Mouse (Mus musculus): ENCODE measurements around the gene Cdc37l1. TPM values are rescaled to one million over a fixed set of nuclear protein-coding genes. Genes with fewer than 3 reads are reported as not detected.

The Cdc37l1 gene
- polyA plus RNA-seq, 1 experiment from 2014 or later, result 60.5 TPM

DNA sequence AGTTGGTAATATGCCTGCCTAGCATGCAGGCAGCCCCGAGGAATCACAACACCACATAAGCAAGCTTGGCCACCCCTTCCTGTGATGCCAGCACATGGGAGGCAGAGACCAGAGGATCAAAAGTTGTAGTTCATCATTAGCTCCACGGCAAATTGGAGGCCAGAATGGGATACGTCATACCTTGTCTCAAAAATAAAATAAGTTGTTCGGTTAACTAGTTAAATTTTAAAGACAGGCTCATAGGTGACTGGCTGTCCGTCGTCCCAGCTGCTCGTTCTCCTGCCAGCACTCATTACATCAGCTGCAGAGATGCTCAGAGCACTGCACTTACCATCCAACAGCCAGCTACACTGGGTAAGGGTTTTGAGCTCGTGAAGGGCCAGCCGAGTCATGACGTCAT, 47.4 kb downstream of the Cdc37l1 start:
- Histone ChIP-seq H3K4me3 (no peak overlapping the region), H3K4me2 (replicated peaks) (no peak overlapping the region), H3K27ac (replicated peaks) (no peak overlapping the region), H3K9me3 (peaks cover 6% of the 10 kb centered on the region; the same call in 1 of the 2 replicates), H3K27me3 (no peaks in the 10 kb centered on the region), H3K9ac (replicated peaks) (no peak overlapping the region), H3K4me1 (no peaks in the 10 kb centered on the region), H3K36me3 (peaks cover 25% of the 10 kb centered on the region)
- WGBS, result 94% methylated on average over 10 of the region's 10 CpGs
- no peak for ATAC-seq (ENCODE audit: low FRiP score, low read depth)

- Histone ChIP-seq H3K9ac (replicated peaks) (no peak overlapping the region), H3K36me3 (peaks cover 17% of the 10 kb centered on the region)
- ATAC-seq (ENCODE audit: low FRiP score, low read depth), result no peak
These were observed 49.2 kb downstream of the Cdc37l1 start for GRCm38 (mm10) chr19:29039334-29039733.

GRCm38 (mm10) chr19:29040206-29040605, 50.1 kb downstream of the Cdc37l1 start:
- peaks cover 17% of the 10 kb centered on the region for H3K36me3 ChIP-seq
- no peak for ATAC-seq (ENCODE audit: low FRiP score, low read depth)
- WGBS, result 88% methylated on average over 4 of the region's 4 CpGs
- peaks cover 6% of the 10 kb centered on the region; the same call in 1 of the 2 replicates for H3K9me3 ChIP-seq
- H3K9ac ChIP-seq (replicated peaks), result no peak overlapping the region
- peaks cover 14% of the 10 kb centered on the region for H3K4me1 ChIP-seq
- no peak overlapping the region for H3K4me3 ChIP-seq
- no peak overlapping the region for H3K27ac ChIP-seq (replicated peaks)
- no peak overlapping the region for H3K4me2 ChIP-seq (replicated peaks)
- H3K27me3 ChIP-seq, result no peaks in the 10 kb centered on the region

More at GRCm38 (mm10) chr19:29039334-29039733, 49.2 kb downstream of the Cdc37l1 start:
- Histone ChIP-seq H3K4me3 (no peak overlapping the region), H3K4me2 (replicated peaks) (no peak overlapping the region), H3K9me3 (peaks cover 6% of the 10 kb centered on the region; the same call in 1 of the 2 replicates), H3K4me1 (peaks cover 7% of the 10 kb centered on the region), H3K27me3 (no peaks in the 10 kb centered on the region), H3K27ac (replicated peaks) (no peak overlapping the region)

DNA sequence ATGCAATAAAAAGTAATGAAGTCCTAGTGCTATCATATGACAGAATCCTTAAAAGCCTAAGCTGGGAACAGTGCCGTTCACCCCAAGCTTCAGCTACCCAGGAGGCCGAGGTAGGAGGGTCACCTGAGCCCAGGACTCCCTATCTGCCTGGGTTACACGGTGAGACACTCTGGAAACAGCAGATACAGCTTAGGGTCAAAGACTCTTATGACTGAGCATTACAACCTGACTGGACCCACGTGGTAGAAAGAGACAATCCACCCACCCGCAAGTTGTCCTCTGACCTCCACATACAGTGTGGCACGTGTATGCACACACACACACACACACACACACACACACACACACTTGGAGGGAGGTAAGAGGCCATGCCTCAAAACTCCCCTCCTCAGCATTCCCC, 52.0 kb downstream of the Cdc37l1 start:
- Histone ChIP-seq H3K36me3 (peaks cover 4% of the 10 kb centered on the region; the same call in 1 of the 2 replicates), H3K9ac (replicated peaks) (no peak overlapping the region), H3K4me2 (replicated peaks) (no peak overlapping the region), H3K9me3 (peaks cover 6% of the 10 kb centered on the region; the same call in 1 of the 2 replicates), H3K4me3 (no peak overlapping the region), H3K4me1 (peaks cover 28% of the 10 kb centered on the region), H3K27ac (replicated peaks) (no peak overlapping the region), H3K27me3 (no peaks in the 10 kb centered on the region)
- 87% methylated on average over 6 of the region's 6 CpGs for WGBS
- no peak for ATAC-seq (ENCODE audit: low FRiP score, low read depth)

DNA sequence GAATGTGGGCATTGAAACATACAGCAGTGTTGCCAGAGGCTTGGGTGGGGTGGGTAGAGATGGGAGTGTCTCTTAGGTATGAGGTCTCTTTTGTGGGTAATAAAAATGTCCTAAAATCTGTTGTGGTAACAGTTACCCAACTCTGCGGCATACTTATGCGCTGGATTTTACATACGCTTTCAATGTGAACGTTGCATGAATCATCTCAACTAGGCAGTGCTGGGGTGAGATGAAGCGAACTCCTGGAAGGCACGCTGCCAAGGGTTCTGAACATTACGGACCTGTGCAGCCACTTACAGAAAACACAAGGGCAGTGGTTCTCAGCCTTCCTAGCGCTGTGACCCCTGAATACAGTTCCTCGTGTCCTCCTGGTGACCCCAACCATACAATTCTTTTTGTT, 52.5 kb downstream of the Cdc37l1 start:
- peaks cover 6% of the 10 kb centered on the region; the same call in 1 of the 2 replicates for H3K9me3 ChIP-seq
- 92% methylated on average over 9 of the region's 9 CpGs for WGBS
- H3K4me2 ChIP-seq (replicated peaks), result no peak overlapping the region
- H3K27ac ChIP-seq (replicated peaks), result no peak overlapping the region
- H3K4me3 ChIP-seq, result no peak overlapping the region
- no peaks in the 10 kb centered on the region for H3K36me3 ChIP-seq
- no peaks in the 10 kb centered on the region for H3K27me3 ChIP-seq
- peaks cover 30% of the 10 kb centered on the region for H3K4me1 ChIP-seq
- H3K9ac ChIP-seq (replicated peaks), result no peak overlapping the region
- ATAC-seq (ENCODE audit: low FRiP score, low read depth), result no peak

- H3K9me3 ChIP-seq, result 0 out of 2 replicates have a peak, but pooled peaks cover 3% of the 10 kb centered on the region
- H3K9ac ChIP-seq (replicated peaks), result no peak overlapping the region
- peak; percentile 53 for ATAC-seq (ENCODE audit: low FRiP score, low read depth)
- no peak overlapping the region for H3K4me3 ChIP-seq
- no peaks in the 10 kb centered on the region for H3K36me3 ChIP-seq
- peaks cover 34% of the 10 kb centered on the region for H3K4me1 ChIP-seq
- no peak overlapping the region for H3K27ac ChIP-seq (replicated peaks)
- H3K4me2 ChIP-seq (replicated peaks), result peak overlapping the region; percentile 25; the same call in 1 of the 2 replicates
- 12% methylated on average over 9 of the region's 9 CpGs for WGBS
- no peaks in the 10 kb centered on the region for H3K27me3 ChIP-seq
These were observed 54.2 kb downstream of the Cdc37l1 start for GRCm38 (mm10) chr19:29044353-29044768.

DNA sequence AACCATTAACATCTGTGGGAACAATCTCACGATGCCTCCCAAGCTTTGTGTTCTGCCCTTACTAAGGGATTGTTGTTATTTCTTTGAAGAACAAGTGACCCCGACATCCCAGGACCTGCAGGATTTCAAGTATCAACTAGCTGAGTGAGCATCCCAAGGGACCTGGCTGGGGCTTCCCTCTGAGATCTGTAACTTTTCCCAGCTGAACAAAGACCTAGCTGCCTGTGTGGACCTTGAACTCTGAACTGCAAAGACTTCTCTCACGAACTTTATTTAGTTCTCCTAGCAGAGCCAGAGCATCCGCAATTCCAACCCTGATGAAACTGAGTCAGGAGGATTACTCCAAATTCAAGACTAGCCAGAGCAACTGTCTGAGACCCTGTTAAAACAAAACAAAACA, 55.2 kb downstream of the Cdc37l1 start:
- H3K4me1 ChIP-seq, result peaks cover 34% of the 10 kb centered on the region
- no peak overlapping the region for H3K4me3 ChIP-seq
- 0 out of 2 replicates have a peak overlapping the region, but pooled peaks have one; percentile 30 for H3K27ac ChIP-seq (replicated peaks)
- H3K36me3 ChIP-seq, result no peaks in the 10 kb centered on the region
- no peaks in the 10 kb centered on the region for H3K9me3 ChIP-seq
- no peak overlapping the region for H3K9ac ChIP-seq (replicated peaks)
- no peaks in the 10 kb centered on the region for H3K27me3 ChIP-seq
- peak overlapping the region; percentile 63 for H3K4me2 ChIP-seq (replicated peaks)
- ATAC-seq (ENCODE audit: low FRiP score, low read depth), result no peak
- WGBS, result 29% methylated on average over 4 of the region's 4 CpGs

GRCm38 (mm10) chr19:29045956-29046650, 56.0 kb downstream of the Cdc37l1 start:
- Histone ChIP-seq H3K9ac (replicated peaks) (no peak overlapping the region; the same call in 1 of the 2 replicates), H3K27me3 (no peaks in the 10 kb centered on the region), H3K4me3 (peak overlapping the region; percentile 25), H3K4me1 (peaks cover 34% of the 10 kb centered on the region), H3K9me3 (no peaks in the 10 kb centered on the region), H3K27ac (replicated peaks) (peak overlapping the region; percentile 30; the same call in 1 of the 2 replicates), H3K36me3 (no peaks in the 10 kb centered on the region), H3K4me2 (replicated peaks) (peak overlapping the region; percentile 63)
- WGBS, result 43% methylated on average over 15 of the region's 15 CpGs
- no peak for ATAC-seq (ENCODE audit: low FRiP score, low read depth)

DNA sequence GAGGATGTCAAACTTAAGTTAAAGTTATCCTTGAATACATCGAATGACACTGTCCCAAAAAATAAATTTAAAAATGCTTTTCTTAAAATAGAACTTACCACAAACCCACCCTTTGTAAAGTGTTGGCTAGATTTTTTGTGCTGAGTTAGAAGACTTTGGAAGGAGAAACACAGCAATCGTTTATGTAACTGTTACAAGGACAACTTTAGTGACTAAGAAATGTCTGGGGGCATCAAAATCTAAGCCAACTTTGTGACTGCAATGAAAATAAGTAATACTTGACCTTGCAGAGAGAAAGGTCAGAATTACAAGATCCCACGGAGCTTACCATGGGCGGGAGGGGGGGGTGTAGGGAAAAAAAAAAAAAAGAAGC, 56.8 kb downstream of the Cdc37l1 start:
- 27% methylated on average over 4 of the region's 4 CpGs for WGBS
- no peak for ATAC-seq (ENCODE audit: low FRiP score, low read depth)
- H3K27ac ChIP-seq (replicated peaks), result peak overlapping the region; percentile 84; the same call in 1 of the 2 replicates

GRCm38 (mm10) chr19:29047334-29048170, 57.4 kb downstream of the Cdc37l1 start, which contains the start of gene Ak3:
Ak3 (minus strand) TSS chr19:29047961.
- Histone ChIP-seq H3K4me1 (peaks cover 34% of the 10 kb centered on the region), H3K9me3 (no peaks in the 10 kb centered on the region), H3K4me3 (peak within 1 kb of the TSS; percentile 80), H3K27me3 (no peaks in the 10 kb centered on the region), H3K9ac (replicated peaks) (peak within 1 kb of the TSS; percentile 85), H3K36me3 (no peaks in the 10 kb centered on the region), H3K4me2 (replicated peaks) (peak within 1 kb of the TSS; percentile 63), H3K27ac (replicated peaks) (peak within 1 kb of the TSS; percentile 84)
- WGBS, result under 1% methylated on average over 68 of the region's 68 CpGs
- ATAC-seq (ENCODE audit: low FRiP score, low read depth), result peak; percentile 91

More for the DNA sequence above, 56.8 kb downstream of the Cdc37l1 start:
- H3K4me2 ChIP-seq (replicated peaks), result peak overlapping the region; percentile 63
- H3K36me3 ChIP-seq, result no peaks in the 10 kb centered on the region
- H3K9me3 ChIP-seq, result no peaks in the 10 kb centered on the region
- H3K27me3 ChIP-seq, result no peaks in the 10 kb centered on the region
- H3K9ac ChIP-seq (replicated peaks), result peak overlapping the region; percentile 85
- peaks cover 34% of the 10 kb centered on the region for H3K4me1 ChIP-seq
- H3K4me3 ChIP-seq, result peak overlapping the region; percentile 80

GRCm38 (mm10) chr19:29049401-29050075, 59.4 kb downstream of the Cdc37l1 start:
- Histone ChIP-seq H3K27ac (replicated peaks) (no peak overlapping the region), H3K4me1 (peaks cover 25% of the 10 kb centered on the region), H3K27me3 (no peaks in the 10 kb centered on the region), H3K9me3 (no peaks in the 10 kb centered on the region), H3K9ac (replicated peaks) (no peak overlapping the region), H3K36me3 (no peaks in the 10 kb centered on the region), H3K4me2 (replicated peaks) (no peak overlapping the region), H3K4me3 (no peak overlapping the region)
- no peak for ATAC-seq (ENCODE audit: low FRiP score, low read depth)
- WGBS, result 82% methylated on average over 12 of the region's 12 CpGs
